Mouse (Mus musculus) heart, embryonic 12.5 days (tissue): ENCODE measurements around the gene Mau2. TPM values are rescaled to one million over a fixed set of nuclear protein-coding genes. Genes with fewer than 3 reads are reported as not detected.
"Not testable (repeated sequence)": the region's sequence is repeated elsewhere in the genome, so short reads cannot be mapped to it uniquely, and the experiment has no call there.

Experiments used
- ATAC-seq: fragments of 200-750 bp; cut with Nextera tagmentation; 2 replicates; pipeline ENCODE4 v1.8.0; 2017; ENCODE audit warnings: moderate TSS enrichment, moderate library complexity; ENCODE audit not compliant: insufficient number of reproducible peaks, low FRiP score
- H3K27ac ChIP-seq: fragments of 300-500 bp; sonication (generic); 2 replicates; pipeline ENCODE4 v1.5.1; 2016; ENCODE audit warnings: mild to moderate bottlenecking, moderate library complexity; ENCODE audit not compliant: poor library complexity, severe bottlenecking
- H3K27me3 ChIP-seq: fragments of 300-500 bp; sonication (generic); replicated peaks from 2 replicates; pipeline ENCODE4 v1.6.1; 2016; ENCODE audit warnings: mild to moderate bottlenecking, moderate library complexity
- H3K36me3 ChIP-seq: fragments of 300-500 bp; sonication (generic); 2 replicates; pipeline ENCODE4 v1.6.1; 2016; ENCODE audit warnings: mild to moderate bottlenecking, moderate library complexity
- H3K4me1 ChIP-seq: fragments of 300-500 bp; sonication (generic); replicated peaks from 2 replicates; pipeline ENCODE4 v1.6.1; 2016; ENCODE audit warnings: mild to moderate bottlenecking
- H3K4me2 ChIP-seq: fragments of 300-500 bp; sonication (generic); 2 replicates; pipeline ENCODE4 v1.6.1; 2016; ENCODE audit warnings: mild to moderate bottlenecking, moderate library complexity
- H3K4me3 ChIP-seq: fragments of 300-500 bp; sonication (generic); 2 replicates; pipeline ENCODE4 v1.5.1; 2016; ENCODE audit warnings: mild to moderate bottlenecking
- H3K9ac ChIP-seq: fragments of 300-500 bp; sonication (generic); 2 replicates; pipeline ENCODE4 v1.6.1; 2016; ENCODE audit warnings: mild to moderate bottlenecking, moderate library complexity
- H3K9me3 ChIP-seq: fragments of 300-500 bp; sonication (generic); replicated peaks from 2 replicates; pipeline ENCODE4 v1.6.1; 2016; ENCODE audit warnings: mild to moderate bottlenecking, moderate library complexity
- whole genome bisulfite sequencing: fragments of 180-500 bp; shearing (Covaris S2); methylation state at CpG from one replicate; pipeline ENCODE4 v1.1.7; 2016; 5-methylcytosine and 5-hydroxymethylcytosine counted together
- polyA plus RNA-seq: library from polyadenylated mRNA; unstranded; fragments of >200 nt; fragmentation: Nextera tagmentation; extraction: Ambion mirVana; gene quantifications from 2 replicates; pipeline ENCODE4 v1.2.1, GENCODE M21; 2016

The Mau2 gene
- polyA plus RNA-seq, 1 experiment from 2014 or later = 39.9 TPM

GRCm38 (mm10) chr8:70072441-70073069 is 30.0 kb upstream of the Mau2 start, which contains the start of gene Tm6sf2:
Gene Tm6sf2, plus strand, starts transcription at chr8:70072924.
- Histone ChIP-seq H3K27me3 (no peaks in the 10 kb centered on the region), H3K36me3 (peaks cover 41% of the 10 kb centered on the region), H3K4me1 (peaks cover 20% of the 10 kb centered on the region), H3K4me2 (peak within 1 kb of the TSS; percentile 77), H3K9ac (peak within 1 kb of the TSS; percentile 63), H3K27ac (no peak within 1 kb of the TSS), H3K9me3 (no peaks in the 10 kb centered on the region), H3K4me3 (peak within 1 kb of the TSS; percentile 40)
- 7% methylated on average over 26 of the region's 27 CpGs for WGBS
- peak; percentile 65 for ATAC-seq

GRCm38 (mm10) chr8:70071836-70072440 is 29.4 kb upstream of the Mau2 start:
- Histone ChIP-seq H3K9me3 (no peaks in the 10 kb centered on the region), H3K4me2 (peak overlapping the region; percentile 77; the same call in 1 of the 2 replicates), H3K4me1 (peaks cover 20% of the 10 kb centered on the region), H3K36me3 (peaks cover 46% of the 10 kb centered on the region), H3K27ac (no peak overlapping the region), H3K27me3 (no peaks in the 10 kb centered on the region), H3K9ac (no peak overlapping the region), H3K4me3 (no peak overlapping the region)
- 70% methylated on average over 2 of the region's 2 CpGs for WGBS
- ATAC-seq = no peak

- no peak for ATAC-seq
- no peak overlapping the region for H3K9ac ChIP-seq
- WGBS = 77% methylated on average over 1 of the region's 1 CpGs
- no peak overlapping the region for H3K4me2 ChIP-seq
- no peaks in the 10 kb centered on the region for H3K9me3 ChIP-seq
- H3K36me3 ChIP-seq = peaks cover 91% of the 10 kb centered on the region
- no peaks in the 10 kb centered on the region for H3K27me3 ChIP-seq
- no peak overlapping the region for H3K27ac ChIP-seq
- H3K4me1 ChIP-seq = no peaks in the 10 kb centered on the region
- H3K4me3 ChIP-seq = no peak overlapping the region
Measured at GRCm38 (mm10) chr8:70057721-70058120, 15.2 kb upstream of the Mau2 start.

- not testable (repeated sequence) for H3K4me1 ChIP-seq, ATAC-seq, H3K4me2 ChIP-seq, H3K9ac ChIP-seq, H3K4me3 ChIP-seq, H3K9me3 ChIP-seq, H3K27me3 ChIP-seq, H3K27ac ChIP-seq
- peaks cover 65% of the 10 kb centered on the region for H3K36me3 ChIP-seq
- 90% methylated on average over 5 of the region's 5 CpGs for WGBS
Measured at GRCm38 (mm10) chr8:70050434-70050833, 7.9 kb upstream of the Mau2 start.

GRCm38 (mm10) chr8:70049662-70050061 is 7.1 kb upstream of the Mau2 start:
- Histone ChIP-seq H3K36me3 (peaks cover 57% of the 10 kb centered on the region), H3K27ac (no peak overlapping the region), H3K4me3 (no peak overlapping the region), H3K9ac (no peak overlapping the region), H3K27me3 (no peaks in the 10 kb centered on the region), H3K4me1 (no peaks in the 10 kb centered on the region; the same call in 1 of the 2 replicates), H3K9me3 (no peaks in the 10 kb centered on the region), H3K4me2 (no peak overlapping the region)
- ATAC-seq = no peak

- H3K27me3 ChIP-seq = no peaks in the 10 kb centered on the region
- H3K4me1 ChIP-seq = peaks cover 31% of the 10 kb centered on the region
- peak overlapping the region; percentile 95; the same call in 1 of the 2 replicates for H3K9ac ChIP-seq
- 86% methylated on average over 5 of the region's 5 CpGs for WGBS
- no peak for ATAC-seq
- peak overlapping the region; percentile 94 for H3K4me2 ChIP-seq
- H3K27ac ChIP-seq = no peak overlapping the region
- H3K36me3 ChIP-seq = peaks cover 13% of the 10 kb centered on the region
- peak overlapping the region; percentile 93; the same call in 1 of the 2 replicates for H3K4me3 ChIP-seq
- no peaks in the 10 kb centered on the region for H3K9me3 ChIP-seq
Measured at GRCm38 (mm10) chr8:70043996-70044395, 1.5 kb upstream of the Mau2 start.

GRCm38 (mm10) chr8:70041885-70042546 is 518 bp downstream of the Mau2 start:
- H3K4me3 ChIP-seq = peak overlapping the region; percentile 93
- ATAC-seq = peak; percentile 39
- WGBS = under 1% methylated on average over 47 of the region's 47 CpGs
- H3K27ac ChIP-seq = peak overlapping the region; percentile 22; the same call in 1 of the 2 replicates
- H3K4me1 ChIP-seq = peaks cover 34% of the 10 kb centered on the region
- peaks cover 5% of the 10 kb centered on the region; the same call in 1 of the 2 replicates for H3K36me3 ChIP-seq
- no peaks in the 10 kb centered on the region for H3K9me3 ChIP-seq
- H3K4me2 ChIP-seq = peak overlapping the region; percentile 94
- peak overlapping the region; percentile 95 for H3K9ac ChIP-seq
- H3K27me3 ChIP-seq = no peaks in the 10 kb centered on the region

GRCm38 (mm10) chr8:70037994-70038393 is 4.5 kb downstream of the Mau2 start:
- Histone ChIP-seq H3K4me2 (no peak overlapping the region), H3K27me3 (no peaks in the 10 kb centered on the region), H3K9me3 (no peaks in the 10 kb centered on the region), H3K4me3 (no peak overlapping the region), H3K9ac (no peak overlapping the region), H3K36me3 (peaks cover 16% of the 10 kb centered on the region), H3K4me1 (peaks cover 22% of the 10 kb centered on the region), H3K27ac (no peak overlapping the region)
- ATAC-seq = no peak
- WGBS = 88% methylated on average over 1 of the region's 1 CpGs

- Histone ChIP-seq H3K36me3 (peaks cover 70% of the 10 kb centered on the region), H3K4me1 (peaks cover 10% of the 10 kb centered on the region), H3K4me2 (no peak overlapping the region), H3K27me3 (no peaks in the 10 kb centered on the region), H3K4me3 (no peak overlapping the region), H3K9me3 (no peaks in the 10 kb centered on the region), H3K27ac (0 out of 2 replicates have a peak overlapping the region, but pooled peaks have one; percentile 5), H3K9ac (no peak overlapping the region)
- 61% methylated on average over 1 of the region's 1 CpGs for WGBS
- no peak for ATAC-seq
Measured at GRCm38 (mm10) chr8:70030255-70030654, 12.3 kb downstream of the Mau2 start.

GRCm38 (mm10) chr8:70026151-70026550 is 16.4 kb downstream of the Mau2 start:
- peaks cover 9% of the 10 kb centered on the region for H3K4me1 ChIP-seq
- H3K27me3 ChIP-seq = no peaks in the 10 kb centered on the region
- no peak overlapping the region for H3K4me2 ChIP-seq
- ATAC-seq = no peak
- H3K36me3 ChIP-seq = peaks cover 97% of the 10 kb centered on the region
- H3K4me3 ChIP-seq = no peak overlapping the region
- H3K27ac ChIP-seq = no peak overlapping the region
- 86% methylated on average over 2 of the region's 2 CpGs for WGBS
- no peaks in the 10 kb centered on the region for H3K9me3 ChIP-seq
- H3K9ac ChIP-seq = no peak overlapping the region

- H3K4me1 ChIP-seq = no peaks in the 10 kb centered on the region
- no peaks in the 10 kb centered on the region for H3K9me3 ChIP-seq
- 76% methylated on average over 8 of the region's 8 CpGs for WGBS
- no peak overlapping the region for H3K27ac ChIP-seq
- H3K36me3 ChIP-seq = peaks cover 98% of the 10 kb centered on the region
- no peak overlapping the region for H3K9ac ChIP-seq
- H3K4me3 ChIP-seq = no peak overlapping the region
- no peak for ATAC-seq
- H3K27me3 ChIP-seq = no peaks in the 10 kb centered on the region
- no peak overlapping the region for H3K4me2 ChIP-seq
Measured at GRCm38 (mm10) chr8:70023596-70023995, 18.9 kb downstream of the Mau2 start.
